Mouse (Mus musculus): ENCODE measurements around the gene Ms4a4a. TPM values are rescaled to one million over a fixed set of nuclear protein-coding genes. Genes with fewer than 3 reads are reported as not detected.
A peak's percentile ranks its signal among the peaks of the same experiment; 100 is the strongest.

Ms4a4a gene
- polyA plus RNA-seq (2012; ENCODE audit: insufficient read depth, low replicate concordance), result 1.2 TPM in 1 of 2 replicates, not detected in the other

DNA sequence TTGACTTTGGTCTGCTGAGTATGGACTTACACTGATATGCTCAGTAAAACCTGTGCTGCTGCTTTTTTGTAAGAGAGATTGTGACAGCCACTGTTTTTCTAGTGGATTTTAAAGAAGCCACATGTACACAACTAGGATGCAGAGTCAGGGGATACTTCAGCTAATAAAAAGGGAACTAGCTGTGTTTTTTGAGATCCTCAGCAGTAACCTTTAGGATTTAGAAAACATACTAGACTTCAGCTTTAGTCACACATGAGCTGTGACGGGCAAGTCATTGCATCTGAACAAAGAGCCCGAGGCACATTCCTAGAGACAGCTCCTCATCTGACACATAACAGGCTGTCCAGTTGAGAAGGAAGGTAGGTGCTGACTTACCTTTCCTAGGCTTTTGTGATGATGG, at the start of gene Ms4a4a:
Gene Ms4a4a, plus strand, starts transcription at position 251 of the 400 bp plus-strand sequence.
- H3K9me3 ChIP-seq, result no peaks in the 10 kb centered on the region
- no peaks in the 10 kb centered on the region for H3K27me3 ChIP-seq (replicated peaks)
- no peaks in the 10 kb centered on the region for H3K36me3 ChIP-seq (replicated peaks; ENCODE audit: low read length)
- peak within 1 kb of the TSS; percentile 28 for H3K4me3 ChIP-seq (replicated peaks)
- H3K4me1 ChIP-seq, result no peaks in the 10 kb centered on the region
- TF ChIP-seq GATA1 (IDR thresholded peaks at IDR 0.05; ENCODE audit: borderline replicate concordance, low read length) (no peak), FLI1 (IDR thresholded peaks at IDR 0.05; ENCODE audit: low read length) (no peak)

DNA sequence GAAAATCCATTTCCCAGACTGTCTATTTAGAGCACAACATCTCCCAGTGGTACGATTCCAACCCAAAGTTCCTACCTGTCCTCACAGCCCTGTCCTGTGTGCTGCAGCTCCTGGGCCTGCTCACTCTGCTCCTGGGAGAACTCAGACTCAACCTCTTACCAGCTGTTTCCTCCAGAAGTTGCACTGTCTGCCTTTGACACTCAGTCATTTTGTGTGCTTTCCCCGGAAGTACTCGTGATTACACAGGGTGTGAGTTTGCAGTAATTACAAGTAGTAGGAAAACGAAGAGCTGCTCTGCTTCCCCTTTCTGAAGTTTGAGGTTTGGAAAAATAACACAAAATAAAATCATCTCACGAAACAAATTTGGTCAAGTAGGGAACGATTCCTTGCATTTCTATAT, 39.4 kb upstream of the Ms4a4a start, which contains the start of gene Ms4a7:
Gene Ms4a7, minus strand, starts transcription at position 215 of the 400 bp plus-strand sequence.
- TF ChIP-seq FLI1 (IDR thresholded peaks at IDR 0.05; ENCODE audit: low read length) (no peak), GATA1 (IDR thresholded peaks at IDR 0.05; ENCODE audit: borderline replicate concordance, low read length) (no peak)
- Histone ChIP-seq H3K36me3 (replicated peaks; ENCODE audit: low read length) (no peaks in the 10 kb centered on the region), H3K4me1 (peaks cover 3% of the 10 kb centered on the region; the same call in 1 of the 2 replicates), H3K4me3 (replicated peaks) (peak within 1 kb of the TSS; percentile 70), H3K27me3 (replicated peaks) (no peaks in the 10 kb centered on the region), H3K9me3 (no peaks in the 10 kb centered on the region)

DNA sequence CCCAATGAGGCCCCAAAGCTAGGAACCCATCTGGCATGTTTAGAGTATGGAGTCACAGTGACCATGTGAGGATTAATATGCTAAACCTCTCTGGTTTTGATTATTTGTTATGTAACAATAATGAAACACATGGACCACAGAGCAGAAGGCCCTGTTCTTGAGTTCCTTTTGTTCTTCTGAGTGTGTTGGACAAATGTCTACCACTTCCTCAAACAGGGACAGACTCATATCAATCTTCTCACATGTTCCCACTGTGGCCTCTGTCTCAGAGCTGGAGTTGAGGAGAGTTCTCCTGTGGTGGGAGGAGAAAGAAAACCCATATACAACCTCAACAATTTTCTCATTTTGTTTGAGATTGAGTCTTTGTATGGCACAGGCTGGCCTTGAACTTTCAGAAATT, 32.2 kb upstream of the Ms4a4a start:
- Histone ChIP-seq H3K4me3 (replicated peaks) (no peak overlapping the region), H3K9me3 (no peaks in the 10 kb centered on the region), H3K27me3 (replicated peaks) (no peaks in the 10 kb centered on the region), H3K4me1 (no peaks in the 10 kb centered on the region), H3K36me3 (replicated peaks; ENCODE audit: low read length) (no peaks in the 10 kb centered on the region)
- TF ChIP-seq FLI1 (IDR thresholded peaks at IDR 0.05; ENCODE audit: low read length), result no peak
- no peak for TF ChIP-seq GATA1 (IDR thresholded peaks at IDR 0.05; ENCODE audit: borderline replicate concordance, low read length)

DNA sequence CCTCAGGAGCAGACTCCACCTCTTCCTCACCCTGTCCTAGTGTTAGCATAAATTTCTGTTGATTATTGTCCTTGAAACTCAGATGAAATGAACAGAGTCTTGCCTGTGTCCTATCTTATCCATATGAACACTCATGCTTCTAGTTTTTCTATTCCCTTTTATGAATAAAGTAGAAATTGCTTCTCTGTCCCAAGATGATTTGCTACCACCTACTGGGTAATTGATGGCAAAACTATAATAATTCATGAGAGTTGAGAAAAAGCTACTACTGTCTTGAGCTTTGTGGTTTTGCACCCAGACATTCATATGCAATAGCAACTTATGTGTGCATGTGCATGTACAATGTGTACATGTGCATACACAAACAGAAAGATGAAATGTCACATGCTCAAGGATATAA, 31.3 kb upstream of the Ms4a4a start:
- no peaks in the 10 kb centered on the region for H3K4me1 ChIP-seq
- no peak for TF ChIP-seq FLI1 (IDR thresholded peaks at IDR 0.05; ENCODE audit: low read length)
- TF ChIP-seq GATA1 (IDR thresholded peaks at IDR 0.05; ENCODE audit: borderline replicate concordance, low read length), result no peak

DNA sequence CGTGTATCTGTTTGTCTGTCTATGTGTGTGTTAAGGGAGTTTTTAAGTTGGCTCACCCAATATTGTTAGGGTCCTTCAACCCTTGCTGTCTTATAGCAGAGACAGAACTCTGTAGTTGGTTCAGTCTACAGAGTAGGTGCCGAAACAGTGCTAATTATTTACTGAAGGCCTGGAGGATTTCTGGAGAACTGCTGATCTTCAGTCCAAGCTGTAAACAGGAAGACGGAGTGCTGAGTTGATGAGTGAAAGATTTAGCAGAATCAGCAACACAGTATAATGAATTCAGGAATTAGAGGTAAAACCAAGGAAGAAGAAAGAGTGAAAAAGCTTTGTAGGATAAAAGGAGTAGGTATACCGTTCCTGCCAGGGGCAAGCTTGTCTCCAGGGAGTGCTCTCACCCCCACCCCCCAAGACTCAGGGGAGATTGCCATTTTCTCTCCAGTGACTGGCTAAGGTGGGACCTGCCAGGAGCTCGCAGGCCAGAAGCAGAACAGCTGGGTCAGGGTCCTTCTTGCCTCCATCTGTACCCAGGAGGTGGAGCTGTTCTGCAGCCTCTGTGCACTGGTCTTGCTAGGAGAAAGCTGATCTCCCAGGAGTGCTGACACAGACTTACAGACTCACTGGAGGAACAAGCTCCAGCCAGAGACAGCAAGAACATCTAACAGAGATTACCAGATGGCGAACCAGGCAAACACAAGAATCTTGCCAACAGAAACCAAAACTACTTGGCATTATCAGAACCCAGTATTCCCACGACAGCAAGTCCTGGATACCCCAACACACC, 25.4 kb upstream of the Ms4a4a start:
- no peak overlapping the region for H3K4me3 ChIP-seq (replicated peaks)
- TF ChIP-seq FLI1 (IDR thresholded peaks at IDR 0.05; ENCODE audit: low read length), result no peak
- no peak for TF ChIP-seq GATA1 (IDR thresholded peaks at IDR 0.05; ENCODE audit: borderline replicate concordance, low read length)
- H3K4me1 ChIP-seq, result no peaks in the 10 kb centered on the region
- no peaks in the 10 kb centered on the region for H3K36me3 ChIP-seq (replicated peaks; ENCODE audit: low read length)
- H3K27me3 ChIP-seq (replicated peaks), result peaks cover 4% of the 10 kb centered on the region
- no peaks in the 10 kb centered on the region for H3K9me3 ChIP-seq

More for the DNA sequence above, 31.3 kb upstream of the Ms4a4a start:
- no peaks in the 10 kb centered on the region for H3K36me3 ChIP-seq (replicated peaks; ENCODE audit: low read length)
- peaks cover 4% of the 10 kb centered on the region for H3K27me3 ChIP-seq (replicated peaks)
- no peaks in the 10 kb centered on the region for H3K9me3 ChIP-seq
- H3K4me3 ChIP-seq (replicated peaks), result no peak overlapping the region

DNA sequence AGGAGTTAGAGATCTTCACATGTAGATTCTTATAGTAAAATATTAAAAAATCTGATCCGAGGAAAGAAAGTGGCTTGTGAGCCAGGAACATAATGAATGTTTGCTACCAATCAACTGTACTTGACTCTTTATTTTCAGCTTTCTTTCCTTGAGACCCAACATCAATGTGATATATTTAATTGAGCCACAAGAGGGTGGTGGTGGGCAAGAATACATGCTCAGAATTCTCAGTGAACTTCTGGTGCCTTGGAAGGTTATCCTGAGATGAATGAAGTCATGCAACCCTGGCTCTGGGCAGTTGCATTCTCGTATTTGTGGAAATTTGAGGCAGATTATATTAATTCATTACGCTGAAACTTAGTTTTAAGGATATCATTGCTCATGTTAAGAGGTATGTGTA, 23.4 kb upstream of the Ms4a4a start:
- Histone ChIP-seq H3K36me3 (replicated peaks; ENCODE audit: low read length) (no peaks in the 10 kb centered on the region), H3K4me3 (replicated peaks) (no peak overlapping the region), H3K9me3 (no peaks in the 10 kb centered on the region), H3K4me1 (no peaks in the 10 kb centered on the region), H3K27me3 (replicated peaks) (peaks cover 4% of the 10 kb centered on the region)
- TF ChIP-seq GATA1 (IDR thresholded peaks at IDR 0.05; ENCODE audit: borderline replicate concordance, low read length), result no peak
- no peak for TF ChIP-seq FLI1 (IDR thresholded peaks at IDR 0.05; ENCODE audit: low read length)

DNA sequence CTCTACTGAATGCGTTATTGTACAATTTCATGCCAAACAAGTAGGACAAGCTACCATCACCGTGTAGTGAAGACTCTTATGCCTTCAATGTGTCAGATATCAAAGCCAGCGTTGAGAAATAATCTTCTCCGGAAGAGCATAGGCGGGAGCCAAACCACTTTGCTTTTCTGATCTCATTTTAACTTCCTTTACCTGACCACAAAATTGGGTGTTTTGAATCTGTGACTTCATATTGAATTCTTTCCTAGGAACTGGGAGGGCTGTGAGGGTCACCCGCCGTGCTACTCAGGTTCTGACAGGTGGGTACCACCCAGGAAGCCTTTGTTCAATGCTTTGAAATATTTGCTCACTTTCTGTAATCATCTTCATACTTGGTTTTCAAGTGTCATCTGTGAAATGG, 19.6 kb upstream of the Ms4a4a start:
- H3K4me1 ChIP-seq, result no peaks in the 10 kb centered on the region
- no peaks in the 10 kb centered on the region for H3K9me3 ChIP-seq
- H3K36me3 ChIP-seq (replicated peaks; ENCODE audit: low read length), result no peaks in the 10 kb centered on the region
- H3K27me3 ChIP-seq (replicated peaks), result no peaks in the 10 kb centered on the region
- TF ChIP-seq GATA1 (IDR thresholded peaks at IDR 0.05; ENCODE audit: borderline replicate concordance, low read length), result no peak
- TF ChIP-seq FLI1 (IDR thresholded peaks at IDR 0.05; ENCODE audit: low read length), result no peak
- H3K4me3 ChIP-seq (replicated peaks), result no peak overlapping the region

DNA sequence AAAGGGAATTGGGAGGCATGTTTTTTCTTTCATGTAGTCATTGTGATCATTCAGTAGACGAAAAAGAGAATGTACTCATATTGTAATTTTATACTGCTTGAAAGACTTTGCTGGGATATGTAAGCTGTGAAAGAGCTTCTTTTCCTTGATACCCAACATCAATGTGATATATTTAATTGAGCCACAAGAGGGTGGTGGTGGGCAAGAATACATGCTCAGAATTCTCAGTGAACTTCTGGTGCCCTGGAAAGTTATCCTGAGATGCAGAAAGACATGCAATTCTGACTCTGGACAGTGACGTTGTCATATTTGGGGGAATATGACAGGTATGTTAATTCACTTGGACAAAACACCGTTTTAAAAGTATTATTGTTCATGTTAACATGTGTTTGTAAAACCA, 15.2 kb upstream of the Ms4a4a start:
- Histone ChIP-seq H3K4me1 (no peaks in the 10 kb centered on the region), H3K27me3 (replicated peaks) (no peaks in the 10 kb centered on the region), H3K9me3 (no peaks in the 10 kb centered on the region), H3K4me3 (replicated peaks) (no peak overlapping the region), H3K36me3 (replicated peaks; ENCODE audit: low read length) (no peaks in the 10 kb centered on the region)
- TF ChIP-seq FLI1 (IDR thresholded peaks at IDR 0.05; ENCODE audit: low read length) (no peak), GATA1 (IDR thresholded peaks at IDR 0.05; ENCODE audit: borderline replicate concordance, low read length) (no peak)

DNA sequence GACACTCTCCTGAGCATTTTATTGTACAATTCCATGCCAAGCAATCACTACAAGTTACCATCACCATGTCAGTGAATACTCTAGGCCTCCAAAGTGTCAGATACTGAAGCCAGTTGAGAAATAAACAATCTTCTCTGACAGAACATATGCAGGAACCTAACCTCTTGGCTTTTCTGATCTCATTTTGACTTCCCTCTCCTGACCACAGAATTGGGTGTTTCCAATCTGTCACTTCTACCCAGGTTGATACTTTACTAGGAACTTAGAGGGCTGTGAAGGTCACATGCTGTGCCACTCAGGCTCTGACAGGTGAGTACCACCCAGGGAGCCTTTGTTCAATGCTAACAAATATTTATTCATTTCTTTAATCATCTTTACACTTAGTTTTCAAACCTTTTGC, 13.3 kb upstream of the Ms4a4a start:
- Histone ChIP-seq H3K27me3 (replicated peaks) (no peaks in the 10 kb centered on the region), H3K9me3 (no peaks in the 10 kb centered on the region), H3K4me3 (replicated peaks) (no peak overlapping the region), H3K4me1 (no peaks in the 10 kb centered on the region), H3K36me3 (replicated peaks; ENCODE audit: low read length) (no peaks in the 10 kb centered on the region)
- TF ChIP-seq FLI1 (IDR thresholded peaks at IDR 0.05; ENCODE audit: low read length) (no peak), GATA1 (IDR thresholded peaks at IDR 0.05; ENCODE audit: borderline replicate concordance, low read length) (no peak)

DNA sequence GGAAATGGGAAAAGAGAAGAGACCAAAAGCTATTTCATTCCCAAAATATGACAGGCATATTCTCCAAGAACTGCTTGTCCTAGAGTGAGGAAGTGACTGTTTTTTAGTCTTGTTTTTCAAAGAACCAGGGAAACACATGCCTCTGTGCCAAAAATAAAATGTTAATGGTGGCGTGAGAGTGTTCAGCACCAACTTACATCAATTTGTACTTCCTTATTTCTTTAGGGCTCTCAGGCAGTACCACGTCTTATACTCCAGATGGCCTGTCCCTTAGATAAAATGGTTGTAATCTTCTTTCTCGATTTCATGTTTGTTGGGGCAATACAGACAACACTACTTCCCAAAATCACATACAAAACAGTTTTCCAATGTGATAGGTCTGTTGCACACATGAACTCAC, 7.0 kb upstream of the Ms4a4a start:
- Histone ChIP-seq H3K4me3 (replicated peaks) (no peak overlapping the region), H3K4me1 (no peaks in the 10 kb centered on the region), H3K27me3 (replicated peaks) (no peaks in the 10 kb centered on the region), H3K9me3 (no peaks in the 10 kb centered on the region), H3K36me3 (replicated peaks; ENCODE audit: low read length) (no peaks in the 10 kb centered on the region)
- no peak for TF ChIP-seq GATA1 (IDR thresholded peaks at IDR 0.05; ENCODE audit: borderline replicate concordance, low read length)
- TF ChIP-seq FLI1 (IDR thresholded peaks at IDR 0.05; ENCODE audit: low read length), result no peak

All from megakaryocyte, embryonic 14.5 days (primary cell).